Mouse (Mus musculus) testis, adult 2 months (tissue): ENCODE measurements around the gene Rab9.

Experiments
- CTCF ChIP-seq: fragments of 200-500 bp; IDR thresholded peaks from 2 replicates; pipeline ENCODE4 v1.5.1; 2012; ENCODE audit warnings: low read depth, mild to moderate bottlenecking, inconsistent platforms, low read length, moderate library complexity; ENCODE audit not compliant: control insufficient read depth, insufficient read depth, insufficient replicate concordance
- POLR2A ChIP-seq: fragments of 200-500 bp; IDR thresholded peaks from 2 replicates; pipeline ENCODE4 v1.6.1; 2012; ENCODE audit warnings: low read depth, mild to moderate bottlenecking, inconsistent platforms, low read length, moderate library complexity; ENCODE audit not compliant: control insufficient read depth

- TF ChIP-seq POLR2A (no peak), CTCF (no peak)
These were observed 32.4 kb upstream of the Rab9 start for GRCm38 (mm10) chrX:166512071-166512470.
